Mouse (Mus musculus) heart, adult 2 months (tissue): ENCODE data around the gene Hspb11. TPM values are rescaled to one million over a fixed set of nuclear protein-coding genes. Genes with fewer than 3 reads are reported as not detected.

Experiments
- DNase-seq, 2 experiments: peaks; one replicate each; pipeline ENCODE4 v3.0.0; 2021
- H3K27ac ChIP-seq: fragments of 200-600 bp; 2 replicates; pipeline ENCODE4 v1.8.1; 2022
- H3K27me3 ChIP-seq: fragments of 200-500 bp; 2 replicates; pipeline ENCODE4 v1.6.1; 2012; ENCODE audit warnings: mild to moderate bottlenecking, low read length, inconsistent platforms, mixed read lengths; ENCODE audit not compliant: control insufficient read depth, insufficient read depth
- H3K36me3 ChIP-seq: fragments of 200-500 bp; 2 replicates; pipeline ENCODE4 v1.6.1; 2012; ENCODE audit warnings: low read length, inconsistent platforms; ENCODE audit not compliant: control insufficient read depth, insufficient read depth
- H3K4me1 ChIP-seq: fragments of 200-500 bp; 2 replicates; pipeline ENCODE4 v1.6.1; 2011; ENCODE audit warnings: low read length; ENCODE audit not compliant: control insufficient read depth, insufficient read depth
- H3K4me3 ChIP-seq: fragments of 200-600 bp; 2 replicates; pipeline ENCODE4 v1.8.1; 2022
- H3K79me2 ChIP-seq: fragments of 200-500 bp; replicated peaks from 2 replicates; pipeline ENCODE4 v1.6.1; 2012; ENCODE audit warnings: mild to moderate bottlenecking, inconsistent platforms, low read length, moderate library complexity, mixed read lengths; ENCODE audit not compliant: control insufficient read depth, insufficient read depth
- H3K9ac ChIP-seq: fragments of 200-500 bp; 2 replicates; pipeline ENCODE4 v1.6.1; 2012; ENCODE audit warnings: low read depth, mild to moderate bottlenecking, control low read depth, inconsistent platforms, low read length, mixed read lengths
- CTCF ChIP-seq: fragments of 200-600 bp; IDR thresholded peaks from 2 replicates; pipeline ENCODE4 v1.8.1; 2022; ENCODE audit warnings: antibody characterized with exemption, mild to moderate bottlenecking, moderate library complexity
- EP300 ChIP-seq: fragments of 200-500 bp; IDR thresholded peaks from 2 replicates; pipeline ENCODE4 v1.6.1; 2011; ENCODE audit warnings: low read depth, low read length, control low read depth; ENCODE audit not compliant: insufficient read depth
- POLR2A ChIP-seq: fragments of 200-500 bp; IDR thresholded peaks from 2 replicates; pipeline ENCODE4 v1.6.1; 2011; ENCODE audit warnings: mild to moderate bottlenecking, low read depth, low read length, control low read depth; ENCODE audit not compliant: insufficient read depth
- WGBS: fragments of 180-500 bp; shearing (Covaris S2); methylation state at CpG from one replicate; pipeline ENCODE4 v1.1.7; 2018; 5-methylcytosine and 5-hydroxymethylcytosine counted together
- intact Hi-C: fragments of 180-260 bp; cut with DNase I; formaldehyde crosslinking; loops from one replicate; pipeline ENCODE4 v1.15.1; 2025
- polyA plus RNA-seq: library from polyadenylated mRNA; depleted of rRNA; stranded (reverse); fragments of >200 nt; gene quantifications from 2 replicates; pipeline ENCODE4 v1.2.3, GENCODE M21; 2012; rRNA removed
- total RNA-seq, 2 experiments: library from RNA; stranded (reverse); gene quantifications; 2 replicates each; pipeline ENCODE4 v1.2.3; 2021

Gene Hspb11
- total and polyA plus RNA-seq, 3 experiments: 2.3 to 11.3 (median 9.4) TPM

GRCm38 (mm10) chr4:107313690-107314478, 60.5 kb downstream of the Hspb11 start, which contains the start of gene Yipf1:
Gene Yipf1, plus strand, starts transcription at chr4:107314363.
- H3K4me3 ChIP-seq: peak within 1 kb of the TSS; percentile 72
- no peaks in the 10 kb centered on the region for H3K27me3 ChIP-seq
- H3K27ac ChIP-seq: peak within 1 kb of the TSS; percentile 87
- intact Hi-C loops: loop anchor here (1.0 to 2.0 kb wide), 3 partner anchors 53 to 133 kb away; partner anchors contain the start of genes Hspb11, Lrrc42 and Ndc1
- no peak for TF ChIP-seq EP300
- TF ChIP-seq CTCF: peak; percentile 45
- peak; percentile 89 for TF ChIP-seq POLR2A
- no peaks in the 10 kb centered on the region for H3K36me3 ChIP-seq
- under 1% methylated on average over 29 of the region's 29 CpGs for WGBS
- DNase-seq: peak; percentile 94
- H3K79me2 ChIP-seq: no peaks in the 10 kb centered on the region
- H3K4me1 ChIP-seq: peaks cover 4% of the 10 kb centered on the region
- peak within 1 kb of the TSS; percentile 82 for H3K9ac ChIP-seq

DNA sequence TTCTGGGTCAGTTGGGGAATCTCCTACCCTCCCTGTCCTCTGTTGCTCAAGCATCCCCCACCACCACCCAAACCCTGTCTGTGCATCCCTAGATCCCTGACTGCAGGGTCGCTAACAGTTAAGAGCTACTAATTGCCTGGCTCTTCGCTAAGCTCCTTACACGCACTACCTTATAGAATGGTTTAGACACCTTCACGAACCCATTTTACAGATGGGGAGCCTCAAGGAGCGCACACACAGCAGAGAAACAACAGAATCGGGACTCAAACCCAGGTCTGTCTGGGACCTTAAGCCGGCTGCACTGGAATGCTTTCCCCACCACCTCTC, 61.0 kb downstream of the Hspb11 start:
- TF ChIP-seq CTCF (no peak), EP300 (no peak), POLR2A (no peak)
- H3K27me3 ChIP-seq: no peaks in the 10 kb centered on the region
- H3K27ac ChIP-seq: peak overlapping the region; percentile 87
- H3K79me2 ChIP-seq: no peaks in the 10 kb centered on the region
- H3K36me3 ChIP-seq: no peaks in the 10 kb centered on the region
- 7% methylated on average over 7 of the region's 7 CpGs for WGBS
- H3K4me3 ChIP-seq: peak overlapping the region; percentile 72
- peaks cover 4% of the 10 kb centered on the region for H3K4me1 ChIP-seq
- intact Hi-C loops: loop anchor here (1.0 to 2.0 kb wide), 3 partner anchors 52 to 134 kb away; partner anchors contain the start of genes Hspb11, Lrrc42 and Ndc1
- no peak for DNase-seq
- peak overlapping the region; percentile 82 for H3K9ac ChIP-seq

GRCm38 (mm10) chr4:107318646-107319045, 65.3 kb downstream of the Hspb11 start:
- Histone ChIP-seq H3K4me1 (peaks cover 3% of the 10 kb centered on the region), H3K27me3 (no peaks in the 10 kb centered on the region), H3K9ac (no peak overlapping the region), H3K36me3 (no peaks in the 10 kb centered on the region), H3K4me3 (no peak overlapping the region), H3K27ac (no peak overlapping the region), H3K79me2 (no peaks in the 10 kb centered on the region)
- intact Hi-C loops: no loop called here
- 72% methylated on average over 8 of the region's 8 CpGs for WGBS
- DNase-seq: no peak
- no peak for TF ChIP-seq EP300
- no peak for TF ChIP-seq CTCF
- no peak for TF ChIP-seq POLR2A

- Histone ChIP-seq H3K4me3 (no peak overlapping the region), H3K27me3 (no peaks in the 10 kb centered on the region), H3K36me3 (no peaks in the 10 kb centered on the region), H3K79me2 (no peaks in the 10 kb centered on the region), H3K4me1 (no peaks in the 10 kb centered on the region), H3K9ac (no peak overlapping the region), H3K27ac (no peak overlapping the region)
- peak in 1 of 2 experiments; percentile 7 for DNase-seq
- intact Hi-C loops: no loop called here
- 64% methylated on average over 2 of the region's 2 CpGs for whole genome bisulfite sequencing
- TF ChIP-seq EP300 (no peak), CTCF (no peak), POLR2A (no peak)
These were observed 67.6 kb downstream of the Hspb11 start for GRCm38 (mm10) chr4:107321041-107321440.

GRCm38 (mm10) chr4:107323113-107323512, 69.7 kb downstream of the Hspb11 start:
- intact Hi-C loops: no loop called here
- Histone ChIP-seq H3K4me3 (no peak overlapping the region), H3K9ac (no peak overlapping the region), H3K4me1 (no peaks in the 10 kb centered on the region), H3K27me3 (no peaks in the 10 kb centered on the region), H3K27ac (no peak overlapping the region), H3K36me3 (no peaks in the 10 kb centered on the region), H3K79me2 (no peaks in the 10 kb centered on the region)
- 87% methylated on average over 2 of the region's 2 CpGs for WGBS
- TF ChIP-seq CTCF: no peak
- no peak for TF ChIP-seq EP300
- TF ChIP-seq POLR2A: no peak
- DNase-seq: no peak

DNA sequence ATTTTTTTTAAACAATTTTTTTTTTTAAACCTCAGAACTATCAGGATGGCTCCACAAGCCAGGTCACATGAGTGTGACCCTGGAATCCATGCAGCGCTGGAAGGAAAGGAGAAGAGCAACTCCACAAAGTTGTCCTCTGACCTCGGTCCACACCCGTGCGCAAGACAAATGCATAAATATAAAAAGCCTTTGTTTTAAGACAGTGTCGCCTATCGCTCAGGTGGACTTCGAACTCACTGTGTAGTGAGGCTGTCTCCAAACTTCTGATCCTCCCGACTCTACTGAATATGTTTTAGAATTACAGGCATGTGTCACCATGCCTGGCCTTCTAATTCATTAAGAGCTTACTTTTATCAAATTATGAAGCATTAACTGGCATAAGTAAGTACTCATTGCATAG, 75.1 kb downstream of the Hspb11 start:
- no peak for DNase-seq
- H3K9ac ChIP-seq: no peak overlapping the region
- WGBS: 94% methylated on average over 8 of the region's 8 CpGs
- no peaks in the 10 kb centered on the region for H3K79me2 ChIP-seq
- no peaks in the 10 kb centered on the region for H3K4me1 ChIP-seq
- TF ChIP-seq CTCF: no peak
- no peak overlapping the region for H3K27ac ChIP-seq
- no peak overlapping the region for H3K4me3 ChIP-seq
- intact Hi-C loops: loop anchor here (1.0 kb wide), 1 partner anchor 18 kb away; no protein-coding TSS in a partner anchor
- no peaks in the 10 kb centered on the region for H3K27me3 ChIP-seq
- H3K36me3 ChIP-seq: no peaks in the 10 kb centered on the region

Other genes starting within 250 kb of the Hspb11 start
- gene Mrpl37, start 186.7 kb upstream of the Hspb11 start, total RNA-seq: 100 to 1,000 TPM in 1 of 2 experiments, 10 to 100 TPM in 1; 96.3 to 103 TPM
- gene Mrpl37, start 186.7 kb upstream of the Hspb11 start, polyA plus RNA-seq: 113 and 180 TPM in 2 replicates
- gene Cyb5rl, start 186.6 kb upstream of the Hspb11 start, total RNA-seq: 10 to 100 TPM; 21.9 to 25.9 TPM
- gene Cyb5rl, start 186.6 kb upstream of the Hspb11 start, polyA plus RNA-seq: 12.6 and 15.4 TPM in 2 replicates
- gene Cdcp2, start 156.7 kb upstream of the Hspb11 start, total RNA-seq: not detected
- gene Cdcp2, start 156.7 kb upstream of the Hspb11 start, polyA plus RNA-seq: not detected in 2 replicates
- 100 to 1,000 TPM; 132 to 141 TPM for gene Tmem59, start 75.2 kb upstream of the Hspb11 start, total RNA-seq
- gene Tmem59, start 75.2 kb upstream of the Hspb11 start, polyA plus RNA-seq: 139 and 212 TPM in 2 replicates
- 10 to 100 TPM; 10.1 to 14.7 TPM for gene Tceanc2, start 74.5 kb upstream of the Hspb11 start, total RNA-seq
- 3.3 and 4.0 TPM in 2 replicates for gene Tceanc2, start 74.5 kb upstream of the Hspb11 start, polyA plus RNA-seq
- gene Ldlrad1, start 44.4 kb upstream of the Hspb11 start, total RNA-seq: not detected
- 2.1 TPM in 1 of 2 replicates, not detected in the other for gene Ldlrad1, start 44.4 kb upstream of the Hspb11 start, polyA plus RNA-seq
- 10 to 100 TPM in 1 of 2 experiments, 1 to 10 TPM in 1; 9.6 to 10.1 TPM for gene Lrrc42, start 61 bp upstream of the Hspb11 start, total RNA-seq
- 5.0 and 8.6 TPM in 2 replicates for gene Lrrc42, start 61 bp upstream of the Hspb11 start, polyA plus RNA-seq
- not detected for gene Dio1, start 53.6 kb downstream of the Hspb11 start, total RNA-seq
- gene Dio1, start 53.6 kb downstream of the Hspb11 start, polyA plus RNA-seq: not detected in 2 replicates
- 10 to 100 TPM; 17.6 to 19.3 TPM for gene Yipf1, start 60.8 kb downstream of the Hspb11 start, total RNA-seq
- gene Yipf1, start 60.8 kb downstream of the Hspb11 start, polyA plus RNA-seq: 23.3 and 28.9 TPM in 2 replicates
- gene Ndc1, start 114.2 kb downstream of the Hspb11 start, total RNA-seq: 10 to 100 TPM; 10.2 to 11.3 TPM
- gene Ndc1, start 114.2 kb downstream of the Hspb11 start, polyA plus RNA-seq: 15.4 and 22.2 TPM in 2 replicates
- under 1 TPM; 0.30 to 0.52 TPM for gene Glis1, start 181.0 kb downstream of the Hspb11 start, total RNA-seq
- 0.18 and 0.29 TPM in 2 replicates for gene Glis1, start 181.0 kb downstream of the Hspb11 start, polyA plus RNA-seq